Mouse (Mus musculus) ovary, adult 18-20 months (tissue): ENCODE measurements around the gene Pard3b.

Experiments
- DNase-seq: peaks from one replicate; pipeline ENCODE4 v3.0.0; 2022; ENCODE audit warnings: low spot score, mixed read lengths

Pard3b gene

DNA sequence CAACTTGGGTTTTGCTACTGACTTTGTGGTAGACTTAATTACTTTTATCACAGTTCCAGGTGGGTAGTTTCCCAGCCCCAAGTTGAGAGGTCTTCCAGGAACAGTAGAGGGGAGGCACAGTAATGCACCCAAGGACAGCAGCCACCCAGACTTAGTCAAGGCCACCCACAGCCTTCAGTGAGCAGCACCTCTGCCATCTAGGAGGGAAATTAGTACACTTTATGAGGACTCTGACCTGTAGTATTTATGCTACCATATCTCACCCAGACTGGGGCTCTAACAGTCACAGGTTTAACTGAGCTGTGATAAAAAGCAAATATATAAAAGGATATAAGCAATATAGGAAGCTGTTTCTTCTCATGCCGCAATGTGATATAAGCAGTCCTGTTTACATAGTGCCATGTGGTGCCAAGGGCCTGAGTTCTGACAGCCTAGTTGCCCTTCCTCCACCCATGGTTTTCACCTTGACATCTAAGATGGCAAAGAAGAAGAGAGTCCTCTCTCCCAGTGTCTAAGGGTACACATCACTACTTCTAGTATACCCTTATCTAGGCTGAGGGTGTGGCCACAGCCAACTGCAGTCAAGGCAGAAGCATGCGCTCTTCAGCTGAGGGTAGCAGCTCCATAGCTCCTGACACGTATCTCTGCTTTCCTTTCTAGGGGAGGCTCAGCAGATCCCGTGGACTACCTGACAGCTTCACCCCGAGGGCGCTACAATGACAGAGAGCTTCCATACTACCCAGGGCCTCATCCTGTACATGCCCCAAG lies 998.5 kb downstream of the Pard3b start:
- no peak for DNase-seq

DNA sequence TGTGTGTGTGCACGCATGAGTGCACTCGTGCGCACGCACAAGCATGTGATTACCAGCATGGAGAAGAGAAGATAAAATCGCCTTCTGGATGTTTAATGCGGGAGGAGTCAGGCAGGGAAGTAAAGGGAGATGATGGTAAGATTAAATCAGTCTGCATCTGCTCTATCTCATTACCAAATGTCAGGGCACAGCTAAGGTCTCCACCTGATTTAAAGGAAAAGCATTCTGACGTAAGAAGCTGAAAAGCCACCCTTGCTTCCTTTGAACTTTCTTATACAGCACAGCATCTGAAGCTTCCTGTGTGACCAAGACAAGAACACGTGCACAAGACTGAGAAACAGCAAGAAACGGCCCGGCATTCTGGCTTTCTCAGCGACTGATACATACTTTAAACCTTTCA lies 1000.4 kb downstream of the Pard3b start:
- DNase-seq: no peak

GRCm38 (mm10) chr1:62639440-62639839 lies 1000.8 kb downstream of the Pard3b start:
- no peak for DNase-seq

DNA sequence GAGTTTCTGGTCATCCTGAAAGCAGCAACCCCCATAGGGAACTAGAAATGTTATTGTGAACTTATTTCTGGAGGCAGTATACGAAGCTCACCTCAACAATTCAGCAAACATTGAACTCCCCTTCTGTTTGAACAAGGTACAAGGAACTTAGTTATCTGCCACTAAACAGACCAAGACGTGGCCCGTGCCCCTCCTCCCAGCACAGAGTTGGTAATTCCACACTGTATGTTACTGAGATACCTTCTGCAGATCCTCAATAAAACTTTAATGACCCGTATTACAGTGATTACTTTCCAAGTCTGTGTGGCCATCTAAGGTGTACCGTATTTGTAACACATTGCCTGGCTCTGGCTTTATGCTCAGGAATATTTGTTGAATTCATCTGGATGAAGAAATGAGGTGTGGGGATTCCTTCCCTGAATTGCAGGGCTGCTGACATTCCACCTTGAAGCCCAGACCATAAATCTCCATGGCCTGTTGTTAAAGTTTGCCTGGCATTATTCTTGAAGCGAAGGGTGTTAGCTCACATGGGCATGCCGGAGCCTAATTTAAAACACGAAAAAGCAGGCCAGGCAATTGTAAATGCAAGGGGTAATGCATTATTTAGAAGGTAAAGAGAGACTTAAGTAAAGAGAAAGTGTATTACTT lies 1006.1 kb downstream of the Pard3b start:
- DNase-seq: no peak

DNA sequence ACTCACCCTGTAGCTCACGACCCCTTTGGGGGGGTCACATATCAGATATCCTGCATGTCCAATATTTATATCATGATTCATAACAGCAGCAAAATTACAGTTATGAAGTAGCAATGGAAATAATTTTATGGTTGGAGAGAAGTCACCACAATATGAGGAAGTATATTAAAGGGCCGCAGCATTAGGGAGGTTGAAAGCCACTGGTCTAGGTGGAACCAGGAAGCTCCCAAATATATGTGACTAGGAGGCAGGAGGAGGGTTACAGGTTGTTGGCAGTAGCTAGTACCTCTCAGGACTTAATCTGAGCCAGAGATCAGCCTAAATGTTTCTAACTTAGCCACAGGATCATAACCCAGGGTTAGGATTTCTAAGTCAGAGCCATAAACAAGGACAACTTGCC lies 1008.2 kb downstream of the Pard3b start:
- DNase-seq: no peak

DNA sequence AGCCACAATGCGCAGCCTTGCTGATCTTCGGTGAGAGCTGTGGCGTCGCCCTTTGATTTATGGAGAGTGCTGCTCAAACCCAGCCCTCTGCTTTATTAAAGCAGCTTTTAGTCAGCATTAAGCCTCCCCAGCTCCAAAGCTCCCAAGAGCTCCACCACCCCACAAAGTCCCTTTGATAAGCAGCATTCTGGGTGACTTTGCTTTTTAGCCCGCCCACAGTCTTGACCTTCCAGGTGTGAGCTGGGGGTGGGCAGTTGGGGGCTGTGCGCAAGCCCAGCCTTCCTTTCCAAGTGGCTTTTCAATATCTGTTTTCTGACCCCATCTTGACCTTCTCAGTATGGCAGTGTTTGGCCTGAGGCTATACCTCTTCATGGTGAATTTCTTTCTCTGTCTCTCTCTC lies 1009.5 kb downstream of the Pard3b start:
- DNase-seq: no peak

DNA sequence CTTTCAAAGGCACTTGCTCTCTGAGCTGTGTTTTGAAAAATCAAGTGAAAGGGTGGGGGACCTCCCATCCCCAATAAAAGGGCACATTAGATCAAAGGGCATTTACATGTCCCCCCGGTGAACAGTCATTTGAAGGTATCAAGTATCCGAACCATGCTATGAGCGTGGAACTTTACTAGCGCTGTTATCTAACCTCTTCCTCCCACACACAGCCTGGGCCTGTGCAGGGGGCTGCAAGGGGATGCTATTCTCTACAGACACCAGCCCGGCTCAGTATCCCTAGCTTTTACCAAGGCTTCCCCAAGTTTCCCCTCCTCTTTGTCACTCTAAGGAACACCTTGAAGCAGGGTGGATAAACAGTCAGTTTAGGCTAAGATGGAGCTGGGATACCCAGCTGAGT lies 1010.0 kb downstream of the Pard3b start:
- no peak for DNase-seq

- no peak for DNase-seq
Measured at GRCm38 (mm10) chr1:62650491-62650890, 1011.9 kb downstream of the Pard3b start.

GRCm38 (mm10) chr1:62654436-62654835 lies 1015.8 kb downstream of the Pard3b start:
- no peak for DNase-seq

DNA sequence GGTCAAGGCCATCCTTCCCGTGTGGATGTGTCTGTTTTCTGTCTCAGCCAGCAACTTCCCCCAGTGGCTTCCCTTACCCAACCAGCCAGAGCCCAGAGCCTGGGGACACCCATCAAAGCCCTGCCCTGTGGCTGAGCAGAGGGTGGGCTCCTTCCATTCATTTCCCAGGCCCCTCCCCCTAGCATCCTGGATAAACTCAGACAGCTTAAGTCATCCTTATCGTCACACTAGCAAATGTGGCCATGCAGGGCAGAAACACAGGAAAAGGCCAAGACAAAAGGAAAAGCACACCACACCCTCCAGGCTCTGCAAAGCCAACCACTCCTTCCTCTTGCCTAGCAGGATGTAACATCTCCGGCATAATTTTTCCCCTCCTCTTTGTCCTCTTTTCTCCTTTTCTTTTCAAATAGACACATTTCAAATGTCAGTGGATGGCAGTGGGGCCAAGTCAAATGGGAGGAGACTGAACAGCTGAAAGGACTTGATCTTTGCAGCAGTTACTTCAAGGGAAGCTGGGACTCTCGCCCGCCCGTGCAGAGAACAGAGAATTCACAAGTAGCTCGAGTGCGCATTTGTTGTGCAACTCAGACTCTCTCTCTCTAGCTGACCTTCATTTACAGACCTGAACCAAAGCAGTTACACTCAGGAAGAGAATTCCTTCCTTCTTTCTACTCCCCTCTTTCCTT lies 1026.5 kb downstream of the Pard3b start:
- peak; percentile 2 for DNase-seq

- no peak for DNase-seq
Measured at GRCm38 (mm10) chr1:62665771-62666730, 1027.4 kb downstream of the Pard3b start.

DNA sequence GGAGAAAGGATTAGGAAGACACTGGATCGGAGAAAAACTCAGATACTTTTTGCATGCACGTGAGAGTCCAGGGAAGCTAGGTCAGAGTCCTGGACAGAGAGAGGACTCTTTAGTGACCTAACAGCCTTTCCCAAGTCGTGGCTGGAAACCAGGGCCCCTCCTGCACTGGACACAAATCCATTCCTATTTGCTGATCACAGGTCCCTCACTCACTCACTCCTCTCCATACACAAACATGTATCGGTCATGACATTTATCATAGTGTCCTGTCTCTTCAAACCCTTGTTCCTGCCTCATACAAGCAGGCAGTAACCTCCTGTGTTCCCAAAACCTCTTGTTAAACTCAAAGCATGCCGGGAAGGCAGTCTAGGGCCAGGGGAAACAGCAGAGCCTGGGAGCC lies 1028.2 kb downstream of the Pard3b start:
- no peak for DNase-seq

GRCm38 (mm10) chr1:62678611-62679344 lies 1040.2 kb downstream of the Pard3b start:
- no peak for DNase-seq

DNA sequence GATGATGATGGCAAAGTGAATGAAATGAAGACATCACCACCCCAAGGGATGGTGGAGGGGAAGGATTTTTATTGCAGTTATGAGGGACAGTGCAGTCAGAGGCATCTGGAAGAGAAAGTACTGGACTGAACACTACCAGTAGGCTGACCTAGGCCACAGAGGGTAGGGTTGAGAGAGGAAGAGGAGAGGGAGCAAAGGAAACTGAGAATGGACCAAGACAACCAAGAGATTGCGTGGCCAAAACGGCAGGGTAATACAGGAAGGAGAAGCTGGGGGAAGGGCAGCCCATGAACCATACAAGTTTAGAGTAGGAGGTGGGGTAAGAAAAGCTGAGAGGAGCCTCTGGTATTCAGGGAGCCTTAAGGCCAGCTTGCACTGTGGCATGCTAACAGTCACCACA lies 1040.8 kb downstream of the Pard3b start:
- DNase-seq: no peak

DNA sequence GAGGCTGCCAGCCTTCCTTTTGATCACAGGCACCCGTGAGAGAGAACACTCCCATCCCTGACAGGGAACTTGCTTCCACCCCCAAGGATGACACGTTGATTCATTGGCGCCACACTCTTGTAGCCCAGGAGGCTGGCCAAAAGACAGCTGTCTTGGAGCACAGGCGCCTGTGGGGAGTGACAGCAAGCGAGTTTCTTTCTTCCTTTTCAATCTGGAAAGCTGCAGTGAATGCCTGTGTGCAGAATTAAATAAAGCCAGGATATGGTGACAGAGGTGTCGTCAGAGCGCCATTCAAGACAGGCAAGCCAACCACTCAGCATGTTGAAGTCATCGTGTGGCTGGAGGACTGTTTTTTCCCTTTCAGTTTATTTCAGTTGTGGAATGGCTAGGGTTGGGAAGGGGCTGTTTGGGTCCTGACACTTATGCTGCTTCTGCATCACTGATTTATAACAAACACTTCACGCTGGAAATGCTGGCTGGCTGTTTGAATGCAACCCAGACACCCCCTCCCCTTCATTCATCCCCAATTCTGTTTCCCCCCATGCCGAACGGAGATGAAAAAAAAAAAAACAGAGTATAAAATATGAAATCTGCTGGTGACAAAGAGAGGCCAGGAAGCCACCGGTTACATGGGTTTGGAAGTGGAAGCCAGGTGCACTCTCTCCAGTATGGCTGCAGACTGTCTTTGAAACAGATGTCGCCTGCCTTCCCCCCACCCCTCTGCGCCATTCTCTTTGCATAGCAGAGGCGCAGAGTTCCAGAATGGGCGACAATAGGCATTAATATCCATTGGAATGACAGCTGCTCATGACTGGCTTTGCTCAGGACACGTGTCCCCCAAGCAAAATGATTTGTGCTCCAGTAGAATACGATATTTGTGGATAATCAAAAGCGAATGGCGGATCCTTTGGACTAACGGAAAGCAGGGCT lies 1044.1 kb downstream of the Pard3b start:
- DNase-seq: no peak

GRCm38 (mm10) chr1:62683498-62683897 lies 1044.9 kb downstream of the Pard3b start:
- no peak for DNase-seq

GRCm38 (mm10) chr1:62687511-62687910 lies 1048.9 kb downstream of the Pard3b start:
- DNase-seq: no peak

DNA sequence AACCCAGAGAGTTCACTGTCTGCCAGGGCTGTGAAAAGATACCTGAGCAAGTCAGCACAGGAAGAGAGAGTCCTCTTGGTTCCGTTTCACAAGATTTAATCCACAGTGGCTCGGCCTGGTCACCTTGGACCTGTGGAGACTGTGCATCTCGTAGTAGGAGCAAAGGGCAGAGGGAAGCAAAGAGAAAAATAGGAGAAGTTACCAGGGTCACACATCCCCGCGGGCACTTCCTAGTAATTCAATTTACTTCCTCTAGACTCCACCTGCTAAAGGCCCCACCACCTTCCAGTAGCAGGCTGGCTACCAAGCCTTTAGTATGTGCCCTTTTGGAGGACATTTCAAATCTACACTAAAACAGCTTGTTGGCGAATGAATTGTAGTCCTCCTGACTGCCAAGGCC lies 1052.6 kb downstream of the Pard3b start:
- no peak for DNase-seq
